Mouse (Mus musculus) liver, embryonic 14.5 days (tissue): ENCODE results near the gene Ghdc. TPM values are rescaled to one million over a fixed set of nuclear protein-coding genes. Genes with fewer than 3 reads are reported as not detected.
"Not testable (repeated sequence)": the region's sequence is repeated elsewhere in the genome, so short reads cannot be mapped to it uniquely, and the experiment has no call there.

Experiments
- ATAC-seq: fragments of 200-750 bp; cut with Nextera tagmentation; 2 replicates; pipeline ENCODE4 v1.8.0; 2017; ENCODE audit warnings: moderate number of reproducible peaks, mild to moderate bottlenecking, moderate library complexity; ENCODE audit not compliant: insufficient read depth
- DNase-seq, 3 experiments: peaks; one replicate each; pipeline ENCODE4 v3.0.0-alpha.2; 2012 to 2013; ENCODE audit warnings: low read depth in 3 of 3, low spot score in 3 of 3
- H3K27ac ChIP-seq: fragments of 300-500 bp; sonication (generic); 2 replicates; pipeline ENCODE4 v1.5.1; 2014; ENCODE audit warnings: moderate library complexity, mild to moderate bottlenecking, control low read depth, inconsistent platforms
- H3K27me3 ChIP-seq: fragments of 300-500 bp; sonication (generic); 2 replicates; pipeline ENCODE4 v1.6.1; 2014; ENCODE audit warnings: mild to moderate bottlenecking, low read length, moderate library complexity; ENCODE audit not compliant: control insufficient read depth, insufficient read depth
- H3K36me3 ChIP-seq: fragments of 300-500 bp; sonication (generic); replicated peaks from 2 replicates; pipeline ENCODE4 v1.6.1; 2014; ENCODE audit warnings: low read depth; ENCODE audit not compliant: control insufficient read depth, insufficient read depth
- H3K4me1 ChIP-seq, 2 experiments: fragments of 200-500 bp in 1 of 2; fragments of 300-500 bp in 1 of 2; sonication (generic) in 1 of 2; replicated peaks; 2 replicates each; pipeline ENCODE4 v1.6.1; 2012 to 2014; ENCODE audit warnings: antibody characterized with exemption in 1 of 2, inconsistent platforms in 1 of 2, low read length in 1 of 2; ENCODE audit not compliant: control insufficient read depth in 2 of 2, insufficient read depth in 2 of 2
- H3K4me2 ChIP-seq: fragments of 300-500 bp; sonication (generic); 2 replicates; pipeline ENCODE4 v1.6.1; 2014; ENCODE audit warnings: low read depth, mild to moderate bottlenecking, control low read depth, moderate library complexity
- H3K4me3 ChIP-seq, 2 experiments: fragments of 200-500 bp in 1 of 2; fragments of 300-500 bp in 1 of 2; sonication (generic) in 1 of 2; 2 replicates each; pipeline ENCODE4 v1.5.1; 2012 to 2014; ENCODE audit warnings: low read depth in 2 of 2, low read length in 2 of 2, mild to moderate bottlenecking in 2 of 2, control low read depth in 1 of 2, inconsistent platforms in 1 of 2, moderate library complexity in 1 of 2; ENCODE audit not compliant: insufficient read depth in 1 of 2
- H3K9ac ChIP-seq: fragments of 300-500 bp; sonication (generic); replicated peaks from 2 replicates; pipeline ENCODE4 v1.6.1; 2014; ENCODE audit warnings: mild to moderate bottlenecking, control low read depth, moderate library complexity
- H3K9me3 ChIP-seq: fragments of 300-500 bp; sonication (generic); 2 replicates; pipeline ENCODE4 v1.6.1; 2016; ENCODE audit warnings: low read length, mixed read lengths; ENCODE audit not compliant: control insufficient read depth
- CTCF ChIP-seq: IDR thresholded peaks from 2 replicates; pipeline ENCODE4 v1.5.1; 2016; ENCODE audit warnings: antibody characterized with exemption, low read depth, control low read depth
- EP300 ChIP-seq: IDR thresholded peaks from 2 replicates; pipeline ENCODE4 v1.6.1; 2016; ENCODE audit warnings: antibody characterized with exemption, low read depth
- whole genome bisulfite sequencing: fragments of 180-500 bp; shearing (Covaris S2); extraction: QIAGEN DNeasy Blood & Tissue Kit; methylation state at CpG from one replicate; pipeline ENCODE4 v1.1.7; 2014; ENCODE audit not compliant: insufficient replicate concordance; 5-methylcytosine and 5-hydroxymethylcytosine counted together
- polyA plus RNA-seq, 2 experiments: library from polyadenylated mRNA; depleted of rRNA in 1 of 2; stranded (reverse) in 1 of 2; unstranded in 1 of 2; fragments of >200 nt; fragmentation: Nextera tagmentation in 1 of 2; extraction: Ambion mirVana in 1 of 2; gene quantifications; 2 replicates each; pipeline versions ENCODE4 v1.2.1 to v1.2.3; 2012 to 2014

Gene Ghdc
- polyA plus RNA-seq, 2 experiments = 0.76 to 2.3 TPM

- H3K4me2 ChIP-seq = no peak overlapping the region
- 86% methylated on average over 2 of the region's 2 CpGs for WGBS
- H3K9me3 ChIP-seq = no peaks in the 10 kb centered on the region
- no peaks in the 10 kb centered on the region for H3K27me3 ChIP-seq
- no peak overlapping the region for H3K9ac ChIP-seq
- peaks cover 4% of the 10 kb centered on the region for H3K36me3 ChIP-seq
- ATAC-seq (no peak), DNase-seq (no peak)
- H3K4me3 ChIP-seq = no peak overlapping the region
- TF ChIP-seq CTCF = no peak
- TF ChIP-seq EP300 = no peak
- no peaks in the 10 kb centered on the region for H3K4me1 ChIP-seq
- no peak overlapping the region for H3K27ac ChIP-seq
Measured at GRCm38 (mm10) chr11:100795386-100795785, 24.6 kb upstream of the Ghdc start.

- DNase-seq (no peak), ATAC-seq (no peak)
- Histone ChIP-seq H3K4me1 (no peaks in the 10 kb centered on the region), H3K36me3 (peaks cover 22% of the 10 kb centered on the region), H3K4me3 (no peak overlapping the region), H3K4me2 (no peak overlapping the region), H3K9ac (no peak overlapping the region), H3K27ac (no peak overlapping the region), H3K9me3 (no peaks in the 10 kb centered on the region), H3K27me3 (no peaks in the 10 kb centered on the region)
- no peak for TF ChIP-seq CTCF
- no peak for TF ChIP-seq EP300
- WGBS = 72% methylated on average over 2 of the region's 2 CpGs
Measured at GRCm38 (mm10) chr11:100791457-100792049, 20.8 kb upstream of the Ghdc start.

GRCm38 (mm10) chr11:100790644-100791043, 19.9 kb upstream of the Ghdc start:
- not testable (repeated sequence) for H3K27me3 ChIP-seq, H3K4me2 ChIP-seq, H3K4me3 ChIP-seq, H3K9me3 ChIP-seq, H3K4me1 ChIP-seq, H3K27ac ChIP-seq, DNase-seq, H3K9ac ChIP-seq, ATAC-seq
- WGBS = 84% methylated on average over 9 of the region's 9 CpGs
- peaks cover 25% of the 10 kb centered on the region for H3K36me3 ChIP-seq

- DNase-seq (no peak), ATAC-seq (no peak)
- Histone ChIP-seq H3K36me3 (peaks cover 27% of the 10 kb centered on the region), H3K27me3 (no peaks in the 10 kb centered on the region), H3K4me1 (no peaks in the 10 kb centered on the region), H3K9ac (no peak overlapping the region), H3K4me2 (no peak overlapping the region), H3K27ac (no peak overlapping the region), H3K4me3 (no peak overlapping the region), H3K9me3 (no peaks in the 10 kb centered on the region)
- whole genome bisulfite sequencing = 76% methylated on average over 3 of the region's 3 CpGs
- no peak for TF ChIP-seq CTCF
- TF ChIP-seq EP300 = no peak
Measured at GRCm38 (mm10) chr11:100789702-100790101, 18.9 kb upstream of the Ghdc start.

- DNase-seq (no peak), ATAC-seq (no peak)
- Histone ChIP-seq H3K4me2 (no peak overlapping the region), H3K36me3 (peaks cover 43% of the 10 kb centered on the region), H3K27me3 (no peaks in the 10 kb centered on the region), H3K4me3 (no peak overlapping the region), H3K9ac (no peak overlapping the region), H3K9me3 (no peaks in the 10 kb centered on the region), H3K4me1 (peaks cover 0 to 2% of the 10 kb centered on the region in 2 experiments; a peak in 1 of 4 replicates), H3K27ac (no peak overlapping the region)
- WGBS = 89% methylated on average over 2 of the region's 2 CpGs
- TF ChIP-seq EP300 (no peak), CTCF (no peak)
Measured at GRCm38 (mm10) chr11:100785774-100786173, 15.0 kb upstream of the Ghdc start.
